1 mouse cellular context compared by ENCODE assay signal in the genomic region with DNA sequence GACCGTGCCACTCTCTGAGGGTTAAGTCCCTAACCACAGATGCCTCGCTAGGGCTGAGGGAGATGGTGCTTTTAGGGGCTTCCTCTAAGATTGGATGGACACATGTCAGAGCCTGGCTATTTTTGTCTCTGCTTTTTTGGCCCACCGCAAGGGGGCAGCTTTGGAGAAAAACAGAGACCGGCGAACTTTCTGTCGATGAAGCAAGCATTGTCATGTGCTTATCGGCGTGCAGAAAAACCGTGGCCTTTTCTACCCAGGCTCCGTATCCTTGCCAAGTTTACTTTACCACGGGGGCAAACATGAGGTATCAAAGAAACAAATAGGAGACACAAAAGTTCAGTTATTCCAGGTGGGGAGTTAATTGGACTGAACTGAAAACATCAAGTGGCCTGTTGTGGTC.
TF ChIP-seq lines count a peak whose summit lies in the region.

No protein-coding gene starts in this region.

TF ChIP-seq in MEL, 35 proteins besides CTCF, POLR2A, EP300 and RAD21:
- TF ChIP-seq SMC3 (IDR thresholded peaks at IDR 0.05; ENCODE audit: low read depth, low read length) (peak; percentile 24), TAL1 (IDR thresholded peaks at IDR 0.05; ENCODE audit: low read length) (no peak)
